Mouse (Mus musculus): ENCODE data around the gene Mapk1ip1l. TPM values are rescaled to one million over a fixed set of nuclear protein-coding genes. Genes with fewer than 3 reads are reported as not detected.
A peak's percentile ranks its signal among the peaks of the same experiment; 100 is the strongest.

The Mapk1ip1l gene
- polyA plus RNA-seq, 1 experiment from 2014 or later, result 38.8 TPM

DNA sequence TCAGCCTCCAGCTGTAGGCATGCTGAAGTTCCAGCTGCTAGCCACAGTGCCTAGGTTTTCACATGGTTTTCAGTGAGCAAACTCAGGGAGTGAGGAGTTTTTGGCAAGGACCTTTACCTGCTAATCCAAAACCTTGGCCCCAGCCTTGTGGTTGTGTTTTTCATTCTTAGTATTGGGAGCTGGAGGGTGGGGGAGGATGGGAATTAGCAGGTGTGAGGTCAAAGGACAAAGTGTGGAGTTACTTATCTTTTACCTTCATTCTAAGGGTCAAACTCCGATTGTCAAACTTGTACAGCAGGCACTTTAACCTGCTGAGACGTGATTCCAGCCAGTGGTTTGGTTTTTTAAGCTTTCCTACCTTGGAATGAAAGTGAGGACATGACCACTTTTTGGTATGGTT is 1.8 kb upstream of the Mapk1ip1l start:
- Histone ChIP-seq H3K4me1 (ENCODE audit: control insufficient read depth, insufficient read depth, low read depth, low read length) (peaks cover 21% of the 10 kb centered on the region), H3K4me3 (ENCODE audit: low read length) (no peak overlapping the region), H3K9ac (ENCODE audit: low read depth, low read length) (no peak overlapping the region), H3K4me2 (ENCODE audit: low read length) (no peak overlapping the region), H3K27me3 (replicated peaks; ENCODE audit: control insufficient read depth, insufficient read depth, low read length) (no peaks in the 10 kb centered on the region), H3K36me3 (ENCODE audit: control insufficient read depth, insufficient read depth, low read length) (no peaks in the 10 kb centered on the region), H3K27ac (ENCODE audit: low read depth, low read length) (no peak overlapping the region), H3K9me3 (ENCODE audit: control insufficient read depth, low read length) (no peaks in the 10 kb centered on the region)
- ATAC-seq, result no peak
- WGBS, result 82% methylated on average over 2 of the region's 2 CpGs

DNA sequence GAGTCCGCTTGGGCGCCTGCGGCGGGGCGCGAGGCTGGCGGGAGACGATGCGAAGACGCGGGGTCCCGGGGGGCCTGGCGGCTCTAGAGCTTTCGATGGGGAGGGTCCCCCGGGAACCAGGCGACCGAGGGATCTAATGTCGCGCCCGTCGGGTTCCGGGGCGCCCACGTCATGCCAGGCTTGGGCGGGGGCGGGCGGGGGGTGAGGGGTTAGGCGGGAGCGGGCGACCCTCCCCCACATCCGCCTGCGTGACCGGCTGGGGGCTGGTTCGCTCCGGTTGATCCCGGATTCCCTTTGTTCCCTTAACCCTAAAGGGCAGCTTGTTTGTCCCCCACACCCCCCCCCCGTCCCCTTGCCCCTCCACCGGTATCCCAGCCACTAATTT is 334 bp downstream of the Mapk1ip1l start:
- peak overlapping the region; percentile 98 for H3K9ac ChIP-seq (ENCODE audit: low read depth, low read length)
- H3K36me3 ChIP-seq (ENCODE audit: control insufficient read depth, insufficient read depth, low read length), result no peaks in the 10 kb centered on the region
- WGBS, result 0% methylated on average over 28 of the region's 38 CpGs
- H3K27me3 ChIP-seq (replicated peaks; ENCODE audit: control insufficient read depth, insufficient read depth, low read length), result no peaks in the 10 kb centered on the region
- ATAC-seq, result peak; percentile 82
- H3K4me1 ChIP-seq (ENCODE audit: control insufficient read depth, insufficient read depth, low read depth, low read length), result peaks cover 21% of the 10 kb centered on the region
- peak overlapping the region; percentile 99 for H3K27ac ChIP-seq (ENCODE audit: low read depth, low read length)
- H3K9me3 ChIP-seq (ENCODE audit: control insufficient read depth, low read length), result no peaks in the 10 kb centered on the region
- H3K4me3 ChIP-seq (ENCODE audit: low read length), result peak overlapping the region; percentile 89
- H3K4me2 ChIP-seq (ENCODE audit: low read length), result peak overlapping the region; percentile 86

- peak; percentile 57 for ATAC-seq
- Histone ChIP-seq H3K36me3 (ENCODE audit: control insufficient read depth, insufficient read depth, low read length) (no peaks in the 10 kb centered on the region), H3K9ac (ENCODE audit: low read depth, low read length) (peak overlapping the region; percentile 98), H3K27ac (ENCODE audit: low read depth, low read length) (peak overlapping the region; percentile 99), H3K4me3 (ENCODE audit: low read length) (peak overlapping the region; percentile 89), H3K27me3 (replicated peaks; ENCODE audit: control insufficient read depth, insufficient read depth, low read length) (no peaks in the 10 kb centered on the region), H3K4me2 (ENCODE audit: low read length) (peak overlapping the region; percentile 86), H3K9me3 (ENCODE audit: control insufficient read depth, low read length) (no peaks in the 10 kb centered on the region), H3K4me1 (ENCODE audit: control insufficient read depth, insufficient read depth, low read depth, low read length) (peaks cover 21% of the 10 kb centered on the region)
- 0% methylated on average over 15 of the region's 15 CpGs for WGBS
Observed at GRCm38 (mm10) chr14:47298819-47299261, 774 bp downstream of the Mapk1ip1l start.

DNA sequence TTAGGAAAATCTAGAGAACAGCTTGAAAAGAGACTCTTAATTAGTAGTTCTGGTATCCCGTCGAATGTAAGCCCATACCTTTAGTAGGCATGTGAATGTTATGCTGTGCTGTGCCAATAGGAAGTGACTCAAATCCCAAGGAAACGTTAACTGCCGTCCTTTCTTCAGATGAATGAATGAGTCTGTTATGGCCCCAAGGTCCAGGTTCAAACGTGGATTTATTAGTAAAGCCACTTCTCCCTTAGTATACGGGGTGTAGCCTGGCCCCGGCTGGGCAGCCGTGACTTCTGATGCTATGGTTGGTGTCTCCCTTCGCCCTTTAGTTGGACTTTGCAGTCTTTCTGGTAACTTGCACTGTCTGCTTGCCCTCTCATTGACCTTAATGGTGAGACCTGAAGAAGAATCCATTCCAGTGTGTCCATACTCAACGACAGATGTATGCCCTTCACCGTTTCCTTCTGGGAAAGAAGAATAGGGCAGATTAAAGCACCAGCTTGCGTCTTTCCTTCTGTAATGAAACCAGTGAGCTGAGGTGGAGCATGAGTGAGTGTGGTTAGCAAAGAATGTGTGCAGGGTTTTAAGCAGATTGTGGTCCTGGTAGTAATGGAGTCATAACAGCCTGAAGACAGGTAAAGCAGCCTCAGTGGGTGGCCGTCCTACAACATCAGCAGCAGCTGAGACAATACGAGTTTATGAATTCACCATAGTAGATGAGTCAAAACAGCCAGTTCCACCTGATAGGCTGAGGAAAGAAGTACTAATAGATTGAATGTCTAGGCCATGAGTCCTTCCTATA is 5.0 kb downstream of the Mapk1ip1l start:
- no peak overlapping the region for H3K9ac ChIP-seq (ENCODE audit: low read depth, low read length)
- H3K4me1 ChIP-seq (ENCODE audit: control insufficient read depth, insufficient read depth, low read depth, low read length), result peaks cover 17% of the 10 kb centered on the region
- H3K9me3 ChIP-seq (ENCODE audit: control insufficient read depth, low read length), result no peaks in the 10 kb centered on the region
- H3K4me2 ChIP-seq (ENCODE audit: low read length), result no peak overlapping the region
- ATAC-seq, result no peak
- WGBS, result 83% methylated on average over 14 of the region's 14 CpGs
- no peaks in the 10 kb centered on the region for H3K27me3 ChIP-seq (replicated peaks; ENCODE audit: control insufficient read depth, insufficient read depth, low read length)
- no peak overlapping the region for H3K4me3 ChIP-seq (ENCODE audit: low read length)
- H3K36me3 ChIP-seq (ENCODE audit: control insufficient read depth, insufficient read depth, low read length), result no peaks in the 10 kb centered on the region
- H3K27ac ChIP-seq (ENCODE audit: low read depth, low read length), result no peak overlapping the region

DNA sequence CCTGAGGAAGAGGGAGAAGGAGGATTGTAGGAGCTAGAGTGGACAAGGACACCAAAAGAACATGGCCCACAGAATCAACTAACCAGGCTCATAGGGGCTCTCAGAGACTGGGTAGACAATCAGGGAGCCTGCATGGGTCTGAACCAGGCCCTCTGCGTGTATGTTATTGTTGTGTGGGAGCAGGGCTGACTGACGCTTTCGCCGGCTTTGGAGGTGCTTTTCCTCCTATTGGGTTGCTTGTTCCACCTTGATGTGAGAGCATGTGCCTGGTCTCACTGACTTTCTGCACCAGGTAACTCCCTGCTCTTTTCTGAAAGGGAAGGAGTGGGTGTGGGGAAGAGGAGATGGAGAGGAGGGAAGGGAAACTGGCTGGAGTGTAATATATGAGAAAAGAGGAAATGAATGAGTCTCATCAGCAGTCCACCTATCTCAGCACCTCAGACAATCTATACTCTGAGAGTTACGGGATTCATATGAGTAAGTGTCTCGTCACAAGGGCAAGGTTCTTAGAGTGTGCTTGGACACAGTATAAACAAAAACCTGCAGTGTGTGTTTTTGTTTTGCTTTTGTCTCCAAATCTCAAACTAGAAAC is 6.8 kb downstream of the Mapk1ip1l start:
- H3K4me2 ChIP-seq (ENCODE audit: low read length), result no peak overlapping the region
- no peak for ATAC-seq
- H3K9ac ChIP-seq (ENCODE audit: low read depth, low read length), result no peak overlapping the region
- 97% methylated on average over 6 of the region's 6 CpGs for WGBS
- no peak overlapping the region for H3K4me3 ChIP-seq (ENCODE audit: low read length)
- H3K9me3 ChIP-seq (ENCODE audit: control insufficient read depth, low read length), result no peaks in the 10 kb centered on the region
- H3K36me3 ChIP-seq (ENCODE audit: control insufficient read depth, insufficient read depth, low read length), result no peaks in the 10 kb centered on the region
- H3K4me1 ChIP-seq (ENCODE audit: control insufficient read depth, insufficient read depth, low read depth, low read length), result peaks cover 7% of the 10 kb centered on the region
- H3K27me3 ChIP-seq (replicated peaks; ENCODE audit: control insufficient read depth, insufficient read depth, low read length), result no peaks in the 10 kb centered on the region
- H3K27ac ChIP-seq (ENCODE audit: low read depth, low read length), result no peak overlapping the region

- H3K27ac ChIP-seq (ENCODE audit: low read depth, low read length), result no peak overlapping the region
- no peak overlapping the region for H3K4me3 ChIP-seq (ENCODE audit: low read length)
- no peaks in the 10 kb centered on the region for H3K9me3 ChIP-seq (ENCODE audit: control insufficient read depth, low read length)
- H3K4me1 ChIP-seq (ENCODE audit: control insufficient read depth, insufficient read depth, low read depth, low read length), result no peaks in the 10 kb centered on the region; the same call in 1 of the 2 replicates
- H3K36me3 ChIP-seq (ENCODE audit: control insufficient read depth, insufficient read depth, low read length), result peaks cover 8% of the 10 kb centered on the region
- H3K27me3 ChIP-seq (replicated peaks; ENCODE audit: control insufficient read depth, insufficient read depth, low read length), result no peaks in the 10 kb centered on the region
- no peak for ATAC-seq
- no peak overlapping the region for H3K4me2 ChIP-seq (ENCODE audit: low read length)
- 88% methylated on average over 4 of the region's 4 CpGs for WGBS
- H3K9ac ChIP-seq (ENCODE audit: low read depth, low read length), result no peak overlapping the region
Observed at GRCm38 (mm10) chr14:47305933-47306332, 7.9 kb downstream of the Mapk1ip1l start.

DNA sequence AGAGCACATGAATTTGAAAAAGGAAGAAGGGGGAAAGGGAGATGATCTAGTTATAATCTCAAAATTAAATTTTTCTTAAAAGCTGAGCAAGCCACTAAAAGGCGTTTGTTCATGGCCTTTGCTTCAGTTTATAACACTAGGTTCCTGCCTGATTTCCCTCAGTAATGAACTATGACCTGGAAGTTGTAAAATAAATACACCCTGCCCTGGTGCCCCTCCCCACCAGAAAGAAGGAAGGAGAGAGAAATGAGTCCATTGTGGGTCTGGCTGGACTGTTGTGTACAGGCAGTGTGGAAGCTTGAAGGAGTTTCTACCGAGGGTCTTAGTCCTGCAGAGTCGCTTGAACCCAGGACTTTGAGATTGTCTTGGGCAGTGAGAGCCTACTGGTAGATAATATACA is 9.6 kb downstream of the Mapk1ip1l start:
- Histone ChIP-seq H3K4me1 (ENCODE audit: control insufficient read depth, insufficient read depth, low read depth, low read length) (no peaks in the 10 kb centered on the region; the same call in 1 of the 2 replicates), H3K4me2 (ENCODE audit: low read length) (no peak overlapping the region)
- WGBS, result 96% methylated on average over 3 of the region's 3 CpGs

DNA sequence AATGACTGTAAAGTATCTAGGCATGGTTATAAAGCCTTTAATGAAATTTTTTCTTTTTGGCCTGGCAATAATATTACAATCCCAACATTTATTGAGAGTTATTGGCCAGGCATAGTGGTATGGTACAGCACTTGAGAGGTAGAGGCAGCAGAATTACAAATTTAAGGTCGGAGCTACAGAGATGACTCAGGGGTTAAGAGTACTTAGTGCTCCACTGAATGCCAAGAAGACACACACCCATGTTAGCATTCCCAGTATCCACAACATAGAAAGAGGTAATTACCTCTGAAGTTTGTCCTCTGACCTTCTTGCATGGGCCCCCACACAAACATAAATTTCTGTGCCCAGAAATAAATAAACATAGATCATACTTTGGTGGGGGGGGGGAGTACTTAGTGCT is 11.0 kb downstream of the Mapk1ip1l start:
- Histone ChIP-seq H3K4me3 (ENCODE audit: low read length) (no peak overlapping the region), H3K27me3 (replicated peaks; ENCODE audit: control insufficient read depth, insufficient read depth, low read length) (no peaks in the 10 kb centered on the region), H3K27ac (ENCODE audit: low read depth, low read length) (no peak overlapping the region), H3K4me2 (ENCODE audit: low read length) (no peak overlapping the region), H3K36me3 (ENCODE audit: control insufficient read depth, insufficient read depth, low read length) (peaks cover 25% of the 10 kb centered on the region), H3K4me1 (ENCODE audit: control insufficient read depth, insufficient read depth, low read depth, low read length) (no peaks in the 10 kb centered on the region; the same call in 1 of the 2 replicates), H3K9ac (ENCODE audit: low read depth, low read length) (no peak overlapping the region), H3K9me3 (ENCODE audit: control insufficient read depth, low read length) (no peaks in the 10 kb centered on the region)
- 100% methylated on average over 1 of the region's 1 CpGs for WGBS
- ATAC-seq, result no peak

More for the DNA sequence above, 9.6 kb downstream of the Mapk1ip1l start:
- no peak for ATAC-seq
- Histone ChIP-seq H3K4me3 (ENCODE audit: low read length) (no peak overlapping the region), H3K36me3 (ENCODE audit: control insufficient read depth, insufficient read depth, low read length) (peaks cover 19% of the 10 kb centered on the region), H3K9me3 (ENCODE audit: control insufficient read depth, low read length) (no peaks in the 10 kb centered on the region), H3K9ac (ENCODE audit: low read depth, low read length) (no peak overlapping the region), H3K27me3 (replicated peaks; ENCODE audit: control insufficient read depth, insufficient read depth, low read length) (no peaks in the 10 kb centered on the region), H3K27ac (ENCODE audit: low read depth, low read length) (no peak overlapping the region)

DNA sequence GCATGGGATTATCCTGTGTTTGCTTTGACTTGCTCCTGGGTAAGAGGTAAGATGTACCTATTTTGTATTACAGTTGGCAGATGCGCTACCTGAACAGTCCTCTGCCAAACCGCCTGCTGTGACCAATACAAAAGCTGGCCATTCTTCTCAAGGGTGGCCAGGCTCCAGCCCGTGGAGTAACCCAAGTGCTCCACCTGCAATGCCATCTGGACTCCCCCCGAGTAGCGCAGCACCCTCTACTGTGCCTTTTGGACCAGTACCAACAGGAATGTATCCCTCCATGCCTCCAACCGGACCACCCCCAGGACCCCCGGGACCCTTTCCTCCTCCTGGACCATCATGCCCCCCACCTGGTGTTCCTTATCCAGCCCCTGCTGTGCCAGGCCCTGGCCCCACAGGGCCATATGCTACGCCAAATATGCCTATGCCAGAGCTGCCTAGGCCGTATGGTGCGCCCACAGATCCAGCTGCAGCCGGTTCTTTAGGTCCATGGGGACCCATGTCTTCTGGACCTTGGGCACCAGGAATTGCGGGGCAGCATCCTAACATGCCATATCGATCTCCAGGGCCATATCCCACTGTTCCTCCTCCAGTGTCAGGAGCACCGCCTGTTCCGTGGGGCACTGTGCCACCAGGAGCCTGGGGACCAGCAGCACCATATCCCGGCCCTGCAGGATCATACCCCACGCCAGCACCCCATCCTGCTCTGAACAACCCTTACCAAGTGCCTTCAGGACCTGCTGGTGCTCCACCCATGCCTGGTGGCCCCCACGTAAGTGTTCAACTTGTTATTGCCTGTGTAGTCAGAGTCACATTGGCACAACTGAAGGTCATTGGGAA is 12.5 kb downstream of the Mapk1ip1l start:
- H3K36me3 ChIP-seq (ENCODE audit: control insufficient read depth, insufficient read depth, low read length), result peaks cover 25% of the 10 kb centered on the region
- whole genome bisulfite sequencing, result 89% methylated on average over 18 of the region's 18 CpGs
- H3K4me3 ChIP-seq (ENCODE audit: low read length), result no peak overlapping the region
- no peaks in the 10 kb centered on the region for H3K9me3 ChIP-seq (ENCODE audit: control insufficient read depth, low read length)
- no peaks in the 10 kb centered on the region for H3K27me3 ChIP-seq (replicated peaks; ENCODE audit: control insufficient read depth, insufficient read depth, low read length)
- no peaks in the 10 kb centered on the region for H3K4me1 ChIP-seq (ENCODE audit: control insufficient read depth, insufficient read depth, low read depth, low read length)
- no peak overlapping the region for H3K9ac ChIP-seq (ENCODE audit: low read depth, low read length)
- no peak overlapping the region for H3K4me2 ChIP-seq (ENCODE audit: low read length)
- ATAC-seq, result 0 out of 2 replicates have a peak, but pooled peaks have one; percentile 65
- H3K27ac ChIP-seq (ENCODE audit: low read depth, low read length), result no peak overlapping the region
